Mouse (Mus musculus): Measurements from ENCODE around the gene Slit1.

DNA sequence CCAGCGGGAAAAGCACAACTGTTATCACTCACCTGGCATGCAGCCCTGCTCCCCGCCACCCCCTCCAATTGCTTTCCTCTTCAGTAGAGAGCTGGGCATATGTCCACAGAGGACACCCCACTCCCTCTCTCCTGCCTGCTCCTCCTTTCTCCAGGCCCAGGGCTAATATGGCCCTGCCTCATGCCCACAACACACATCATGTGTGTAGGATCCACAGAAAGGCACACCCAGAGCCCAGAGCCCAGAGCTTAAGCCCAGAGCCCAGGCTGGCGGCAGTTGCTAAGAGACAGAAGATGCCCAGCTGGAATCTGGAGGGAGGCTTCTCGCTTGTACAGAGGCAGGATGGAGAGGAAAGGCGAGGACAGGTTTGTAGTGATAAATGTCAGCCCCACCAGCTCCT lies 49.7 kb downstream of the Slit1 start:
- TF ChIP-seq CTCF (IDR thresholded peaks at IDR 0.05; ENCODE audit: insufficient read depth, low read depth, low read length): no peak
- no peak for TF ChIP-seq POLR2A (IDR thresholded peaks at IDR 0.05; ENCODE audit: insufficient read depth, low read depth, low read length)
